Mouse (Mus musculus) liver, postnatal 0 days (tissue): ENCODE results near the gene Gpr157.

ENCODE experiments used
- CTCF ChIP-seq: sonication (generic); IDR thresholded peaks from 2 replicates; pipeline ENCODE4 v1.5.1; 2016; ENCODE audit warnings: antibody characterized with exemption, low read depth
- EP300 ChIP-seq: IDR thresholded peaks from 2 replicates; pipeline ENCODE4 v1.6.1; 2016; ENCODE audit warnings: antibody characterized with exemption, low read depth, mild to moderate bottlenecking

- TF ChIP-seq CTCF (no peak), EP300 (no peak)
These were observed 57.1 kb downstream of the Gpr157 start for GRCm38 (mm10) chr4:150144242-150144641.
